Mouse (Mus musculus) liver, embryonic 12.5 days (tissue): ENCODE measurements at regions not wholly inside any gene's neighbourhood (a gene's known extent, or its start where the extent isn't known, plus 50 kb on each side); places are given as distances from the start of the nearest gene placed in this dataset.

Source experiments
- ATAC-seq: fragments of 200-750 bp; cut with Nextera tagmentation; 2 replicates; pipeline ENCODE4 v1.8.0; 2017; ENCODE audit warnings: moderate number of reproducible peaks, mild to moderate bottlenecking, moderate library complexity
- H3K27ac ChIP-seq: fragments of 300-500 bp; sonication (generic); 2 replicates; pipeline ENCODE4 v1.5.1; 2016; ENCODE audit warnings: mild to moderate bottlenecking
- H3K27me3 ChIP-seq: fragments of 300-500 bp; sonication (generic); replicated peaks from 2 replicates; pipeline ENCODE4 v1.6.1; 2016; ENCODE audit warnings: mild to moderate bottlenecking, moderate library complexity
- H3K36me3 ChIP-seq: fragments of 300-500 bp; sonication (generic); 2 replicates; pipeline ENCODE4 v1.6.1; 2016; ENCODE audit warnings: mild to moderate bottlenecking, moderate library complexity
- H3K4me1 ChIP-seq: fragments of 300-500 bp; sonication (generic); 2 replicates; pipeline ENCODE4 v1.6.1; 2016
- H3K4me2 ChIP-seq: fragments of 300-500 bp; sonication (generic); 2 replicates; pipeline ENCODE4 v1.6.1; 2016; ENCODE audit warnings: mild to moderate bottlenecking, moderate library complexity
- H3K4me3 ChIP-seq: fragments of 300-500 bp; sonication (generic); 2 replicates; pipeline ENCODE4 v1.5.1; 2016; ENCODE audit warnings: mild to moderate bottlenecking, moderate library complexity
- H3K9ac ChIP-seq: fragments of 300-500 bp; sonication (generic); 2 replicates; pipeline ENCODE4 v1.6.1; 2016; ENCODE audit warnings: mild to moderate bottlenecking, moderate library complexity
- H3K9me3 ChIP-seq: fragments of 300-500 bp; sonication (generic); replicated peaks from 2 replicates; pipeline ENCODE4 v1.6.1; 2016; ENCODE audit warnings: mild to moderate bottlenecking, moderate library complexity
- WGBS: fragments of 180-500 bp; shearing (Covaris S2); methylation state at CpG from one replicate; pipeline ENCODE4 v1.1.7; 2016; ENCODE audit not compliant: insufficient replicate concordance; 5-methylcytosine and 5-hydroxymethylcytosine counted together

GRCm38 (mm10) chr4:95207783-95208182 is 155.8 kb upstream of the Jun start:
- ATAC-seq: no peak
- Histone ChIP-seq H3K4me1 (peaks cover 4% of the 10 kb centered on the region), H3K27me3 (no peaks in the 10 kb centered on the region), H3K36me3 (no peaks in the 10 kb centered on the region), H3K9ac (no peak overlapping the region), H3K4me3 (no peak overlapping the region), H3K9me3 (no peaks in the 10 kb centered on the region), H3K4me2 (no peak overlapping the region), H3K27ac (no peak overlapping the region)
- WGBS: 66% methylated on average over 5 of the region's 5 CpGs

DNA sequence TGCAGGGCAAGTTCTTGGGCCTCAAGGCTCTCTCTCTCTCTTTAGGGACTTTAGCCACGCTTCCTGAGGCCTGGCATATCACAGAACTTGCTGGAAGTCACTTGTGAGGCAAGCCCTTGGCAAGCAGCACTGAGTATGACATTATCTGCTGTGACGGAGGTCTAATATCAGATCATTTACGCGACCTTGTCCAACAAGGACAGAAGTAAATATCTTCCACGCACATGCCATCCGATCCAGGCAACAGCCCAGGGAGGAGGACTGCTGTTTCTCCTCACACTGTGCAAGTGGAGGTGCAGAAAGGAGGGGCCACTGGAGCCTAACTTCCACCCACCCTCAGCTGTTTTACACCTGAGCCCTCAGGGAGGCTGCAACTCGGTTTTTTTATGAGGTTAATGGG is 156.8 kb upstream of the Jun start:
- H3K4me2 ChIP-seq: no peak overlapping the region
- H3K36me3 ChIP-seq: no peaks in the 10 kb centered on the region
- H3K9me3 ChIP-seq: no peaks in the 10 kb centered on the region
- no peak overlapping the region for H3K9ac ChIP-seq
- H3K27ac ChIP-seq: no peak overlapping the region
- no peak for ATAC-seq
- H3K4me3 ChIP-seq: no peak overlapping the region
- 62% methylated on average over 7 of the region's 7 CpGs for WGBS
- H3K4me1 ChIP-seq: no peaks in the 10 kb centered on the region
- no peaks in the 10 kb centered on the region for H3K27me3 ChIP-seq

DNA sequence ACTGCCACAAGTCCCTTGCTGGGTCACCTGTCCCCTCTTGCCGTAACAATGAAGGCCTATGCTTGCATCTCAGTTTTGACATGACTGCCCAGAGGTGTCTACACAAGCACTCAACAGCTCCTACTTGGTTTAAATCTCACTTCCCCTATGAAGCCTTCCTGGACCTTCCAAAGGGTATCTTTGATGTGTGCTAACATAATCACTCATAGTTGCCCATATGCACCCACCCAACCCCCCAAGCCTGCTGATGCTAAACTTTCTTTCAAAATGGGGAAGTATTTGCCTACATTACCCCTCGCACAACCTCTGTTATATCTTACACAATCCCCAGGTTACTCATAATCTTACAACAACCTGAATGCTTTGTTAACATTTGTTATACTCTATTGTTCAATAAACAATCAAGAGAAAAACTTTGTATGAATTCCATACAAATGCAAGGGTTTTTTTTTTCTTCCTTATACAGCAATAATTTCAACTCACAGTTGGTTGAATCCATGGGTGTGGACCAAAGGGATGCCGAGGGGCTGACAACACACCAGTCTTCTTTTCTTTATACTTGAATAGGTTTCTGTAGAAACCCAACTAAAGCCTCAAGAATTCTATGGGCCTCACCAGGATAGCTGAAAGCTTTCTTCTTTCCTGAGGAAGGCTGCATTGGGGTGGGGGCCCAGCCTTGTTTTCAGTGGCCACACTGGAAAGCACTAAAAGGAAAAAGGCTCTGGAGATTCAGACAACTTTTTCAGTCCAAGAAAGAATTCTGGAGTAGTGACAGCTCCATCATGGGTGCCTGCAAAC is 157.5 kb upstream of the Jun start:
- no peaks in the 10 kb centered on the region for H3K27me3 ChIP-seq
- no peak overlapping the region for H3K27ac ChIP-seq
- no peak overlapping the region for H3K9ac ChIP-seq
- WGBS: 60% methylated on average over 3 of the region's 3 CpGs
- H3K9me3 ChIP-seq: no peaks in the 10 kb centered on the region
- ATAC-seq: no peak
- no peak overlapping the region for H3K4me3 ChIP-seq
- H3K4me2 ChIP-seq: no peak overlapping the region
- H3K4me1 ChIP-seq: no peaks in the 10 kb centered on the region
- no peaks in the 10 kb centered on the region for H3K36me3 ChIP-seq

DNA sequence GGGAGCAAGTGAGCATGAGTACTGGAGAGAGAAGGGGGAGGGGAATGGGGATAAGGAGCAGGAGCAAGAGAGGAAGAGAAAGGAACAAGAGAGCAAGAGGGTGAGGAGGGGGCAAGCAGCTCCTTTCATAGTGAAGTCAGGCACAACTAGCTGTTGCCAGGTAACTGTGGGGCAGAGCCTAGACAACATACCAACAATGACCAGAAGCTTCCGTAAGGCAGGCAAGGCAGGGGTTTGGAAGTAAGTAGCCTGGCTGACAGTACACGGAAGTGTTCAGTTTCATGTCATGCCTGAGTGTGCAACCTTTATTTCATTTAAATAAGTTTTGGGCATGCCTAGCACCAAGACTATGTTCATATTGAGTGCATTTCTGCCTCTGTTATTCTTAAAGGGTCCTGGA is 160.5 kb upstream of the Jun start:
- no peaks in the 10 kb centered on the region for H3K36me3 ChIP-seq
- no peaks in the 10 kb centered on the region for H3K9me3 ChIP-seq
- no peaks in the 10 kb centered on the region for H3K4me1 ChIP-seq
- WGBS: 79% methylated on average over 2 of the region's 2 CpGs
- H3K4me3 ChIP-seq: no peak overlapping the region
- H3K4me2 ChIP-seq: no peak overlapping the region
- no peak overlapping the region for H3K9ac ChIP-seq
- H3K27ac ChIP-seq: no peak overlapping the region
- no peak for ATAC-seq
- H3K27me3 ChIP-seq: no peaks in the 10 kb centered on the region

DNA sequence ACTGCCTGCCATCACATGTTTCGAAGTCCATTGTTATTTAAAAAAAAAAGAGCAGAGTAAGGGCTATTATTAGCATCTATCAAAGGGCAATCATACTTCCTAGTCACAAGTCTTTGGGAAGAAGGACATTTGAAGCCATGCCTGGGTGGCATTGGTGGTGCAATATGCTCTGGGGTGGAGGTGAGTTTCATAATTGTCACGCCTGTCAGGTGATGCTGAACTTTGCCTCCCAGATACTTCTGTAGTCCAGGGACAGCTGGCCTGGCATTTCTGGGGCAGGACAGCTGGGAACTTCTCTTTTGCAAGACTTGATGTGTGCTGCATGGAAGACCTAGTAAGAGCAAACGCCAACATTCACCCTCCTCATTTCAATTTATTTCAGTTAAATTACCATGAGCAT is 161.0 kb upstream of the Jun start:
- no peaks in the 10 kb centered on the region for H3K27me3 ChIP-seq
- H3K4me1 ChIP-seq: no peaks in the 10 kb centered on the region
- H3K9ac ChIP-seq: no peak overlapping the region
- no peaks in the 10 kb centered on the region for H3K9me3 ChIP-seq
- 67% methylated on average over 3 of the region's 3 CpGs for WGBS
- H3K4me2 ChIP-seq: no peak overlapping the region
- no peaks in the 10 kb centered on the region for H3K36me3 ChIP-seq
- no peak for ATAC-seq
- H3K4me3 ChIP-seq: no peak overlapping the region
- H3K27ac ChIP-seq: no peak overlapping the region

GRCm38 (mm10) chr4:95214026-95214425 is 162.0 kb upstream of the Jun start:
- WGBS: 78% methylated on average over 2 of the region's 2 CpGs
- ATAC-seq: no peak

DNA sequence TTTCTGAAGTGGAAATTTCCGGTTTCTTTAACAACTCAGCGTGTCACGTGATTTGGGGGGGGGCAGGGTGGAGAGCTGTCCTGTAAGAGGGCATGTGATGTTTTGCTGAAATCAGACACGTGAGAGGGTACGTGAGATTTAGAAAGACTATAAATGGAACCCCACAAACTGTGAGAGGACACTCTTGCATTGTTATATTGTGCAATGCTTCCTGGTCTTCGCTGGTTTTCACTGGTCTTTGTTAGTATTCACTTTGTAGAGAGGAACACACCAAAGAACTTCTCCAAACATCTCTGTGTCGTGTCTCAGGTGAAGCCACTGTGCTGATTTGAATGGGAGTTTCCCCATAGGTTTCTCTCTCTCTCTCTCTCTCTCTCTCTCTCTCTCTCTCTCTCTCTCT is 163.2 kb upstream of the Jun start:
- H3K4me1 ChIP-seq: no peaks in the 10 kb centered on the region
- H3K4me2 ChIP-seq: no peak overlapping the region
- H3K4me3 ChIP-seq: no peak overlapping the region
- 35% methylated on average over 7 of the region's 7 CpGs for WGBS
- no peaks in the 10 kb centered on the region for H3K9me3 ChIP-seq
- no peak overlapping the region for H3K9ac ChIP-seq
- no peaks in the 10 kb centered on the region for H3K27me3 ChIP-seq
- H3K27ac ChIP-seq: no peak overlapping the region
- no peaks in the 10 kb centered on the region for H3K36me3 ChIP-seq
- no peak for ATAC-seq

More at GRCm38 (mm10) chr4:95214026-95214425, 162.0 kb upstream of the Jun start:
- H3K36me3 ChIP-seq: no peaks in the 10 kb centered on the region
- no peak overlapping the region for H3K4me2 ChIP-seq
- H3K27me3 ChIP-seq: no peaks in the 10 kb centered on the region
- H3K27ac ChIP-seq: no peak overlapping the region
- H3K9me3 ChIP-seq: no peaks in the 10 kb centered on the region
- H3K4me3 ChIP-seq: no peak overlapping the region
- H3K9ac ChIP-seq: no peak overlapping the region
- H3K4me1 ChIP-seq: no peaks in the 10 kb centered on the region

GRCm38 (mm10) chr4:95230461-95230860 is 178.4 kb upstream of the Jun start:
- 21% methylated on average over 1 of the region's 1 CpGs for WGBS
- Histone ChIP-seq H3K9me3 (no peaks in the 10 kb centered on the region), H3K4me1 (no peaks in the 10 kb centered on the region), H3K4me3 (no peak overlapping the region), H3K4me2 (no peak overlapping the region), H3K27ac (no peak overlapping the region), H3K9ac (no peak overlapping the region), H3K27me3 (no peaks in the 10 kb centered on the region), H3K36me3 (no peaks in the 10 kb centered on the region)
- ATAC-seq: no peak

GRCm38 (mm10) chr4:95233034-95233433 is 181.0 kb upstream of the Jun start:
- no peaks in the 10 kb centered on the region for H3K4me1 ChIP-seq
- no peak overlapping the region for H3K4me2 ChIP-seq
- no peaks in the 10 kb centered on the region for H3K36me3 ChIP-seq
- no peak overlapping the region for H3K27ac ChIP-seq
- no peaks in the 10 kb centered on the region for H3K9me3 ChIP-seq
- H3K27me3 ChIP-seq: no peaks in the 10 kb centered on the region
- H3K9ac ChIP-seq: no peak overlapping the region
- no peak for ATAC-seq
- H3K4me3 ChIP-seq: no peak overlapping the region

DNA sequence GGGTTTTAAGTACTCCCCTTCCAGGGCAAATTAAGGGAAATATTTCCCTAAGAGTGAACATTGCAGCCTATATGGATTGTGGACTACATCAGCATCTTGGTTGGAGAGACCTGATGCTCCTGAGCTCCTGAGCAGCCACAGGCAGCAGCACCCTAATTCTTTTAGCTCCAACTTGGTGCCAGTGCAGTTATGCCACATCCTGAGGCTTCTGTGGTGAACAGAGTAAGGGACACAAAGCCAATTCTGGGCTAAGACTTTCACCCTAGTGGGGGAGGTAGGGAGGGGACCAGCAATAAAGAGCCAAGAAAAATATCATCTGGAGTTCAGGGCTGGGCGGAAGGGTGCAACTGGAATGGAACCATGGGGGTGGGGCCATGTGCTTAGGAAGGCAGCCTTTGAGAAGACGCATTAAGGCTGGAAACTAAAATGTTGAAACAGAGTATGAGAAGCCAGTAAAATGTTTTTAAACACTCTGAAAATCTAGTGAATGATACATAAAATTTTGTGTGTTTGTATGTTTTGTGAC is 182.1 kb upstream of the Jun start:
- 77% methylated on average over 2 of the region's 2 CpGs for WGBS
- Histone ChIP-seq H3K27me3 (no peaks in the 10 kb centered on the region), H3K4me2 (no peak overlapping the region), H3K9me3 (no peaks in the 10 kb centered on the region), H3K27ac (no peak overlapping the region), H3K36me3 (no peaks in the 10 kb centered on the region), H3K9ac (no peak overlapping the region), H3K4me1 (no peaks in the 10 kb centered on the region), H3K4me3 (no peak overlapping the region)
- no peak for ATAC-seq

GRCm38 (mm10) chr4:95247977-95248376 is 196.0 kb upstream of the Jun start:
- no peak for ATAC-seq
- 39% methylated on average over 1 of the region's 1 CpGs for WGBS
- H3K36me3 ChIP-seq: no peaks in the 10 kb centered on the region
- H3K4me1 ChIP-seq: no peaks in the 10 kb centered on the region
- no peak overlapping the region for H3K27ac ChIP-seq
- H3K9ac ChIP-seq: no peak overlapping the region
- H3K27me3 ChIP-seq: no peaks in the 10 kb centered on the region
- no peak overlapping the region for H3K4me2 ChIP-seq
- H3K9me3 ChIP-seq: no peaks in the 10 kb centered on the region
- no peak overlapping the region for H3K4me3 ChIP-seq

GRCm38 (mm10) chr4:95249031-95249430 is 197.0 kb upstream of the Jun start:
- no peak overlapping the region for H3K27ac ChIP-seq
- H3K36me3 ChIP-seq: no peaks in the 10 kb centered on the region
- no peak overlapping the region for H3K9ac ChIP-seq
- WGBS: 48% methylated on average over 4 of the region's 4 CpGs
- H3K27me3 ChIP-seq: no peaks in the 10 kb centered on the region
- H3K4me3 ChIP-seq: no peak overlapping the region
- ATAC-seq: no peak
- H3K4me1 ChIP-seq: no peaks in the 10 kb centered on the region
- H3K9me3 ChIP-seq: no peaks in the 10 kb centered on the region
- H3K4me2 ChIP-seq: no peak overlapping the region

DNA sequence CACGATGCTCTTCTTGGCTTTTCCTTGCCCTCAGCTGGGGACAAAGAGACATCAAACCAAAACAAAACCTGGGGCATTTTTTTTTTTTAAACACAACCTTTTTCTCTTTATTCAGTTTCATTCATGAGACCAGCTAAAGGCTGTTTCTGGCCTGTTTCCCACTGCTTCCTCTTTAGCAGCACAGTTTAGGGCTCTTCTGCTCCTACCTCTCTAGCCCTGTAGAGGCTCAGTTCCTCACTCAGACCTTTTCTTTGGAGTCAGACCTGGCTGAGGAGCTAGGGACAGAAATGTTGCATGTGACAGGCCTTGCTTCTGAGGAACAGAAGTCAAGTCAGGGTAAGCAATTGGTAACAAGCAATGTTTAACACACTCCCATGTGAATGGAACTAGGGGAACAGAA is 198.1 kb upstream of the Jun start:
- no peaks in the 10 kb centered on the region for H3K27me3 ChIP-seq
- H3K4me2 ChIP-seq: no peak overlapping the region
- no peak overlapping the region for H3K27ac ChIP-seq
- no peaks in the 10 kb centered on the region for H3K9me3 ChIP-seq
- ATAC-seq: no peak
- no peak overlapping the region for H3K9ac ChIP-seq
- no peak overlapping the region for H3K4me3 ChIP-seq
- no peaks in the 10 kb centered on the region for H3K4me1 ChIP-seq
- no peaks in the 10 kb centered on the region for H3K36me3 ChIP-seq
- 31% methylated on average over 1 of the region's 1 CpGs for whole genome bisulfite sequencing
